Mouse (Mus musculus) forebrain, embryonic 14.5 days (tissue): ENCODE data around the gene Bbs2. TPM values are rescaled to one million over a fixed set of nuclear protein-coding genes. Genes with fewer than 3 reads are reported as not detected.

Experiments used
- ATAC-seq: fragments of 200-750 bp; cut with Nextera tagmentation; 2 replicates; pipeline ENCODE4 v1.8.0; 2017; ENCODE audit warnings: mild to moderate bottlenecking, moderate library complexity
- DNase-seq: peaks from one replicate; pipeline ENCODE4 v3.0.0-alpha.2; 2015; ENCODE audit warnings: low spot score
- H3K27ac ChIP-seq: fragments of 300-500 bp; sonication (generic); 2 replicates; pipeline ENCODE4 v1.5.1; 2014; ENCODE audit warnings: low read depth, mild to moderate bottlenecking, control low read depth, low read length, moderate library complexity
- H3K27me3 ChIP-seq: fragments of 300-500 bp; sonication (generic); replicated peaks from 2 replicates; pipeline ENCODE4 v1.6.1; 2014; ENCODE audit warnings: low read length, control low read depth, mixed read lengths; ENCODE audit not compliant: control insufficient read depth, insufficient read depth
- H3K36me3 ChIP-seq: fragments of 300-500 bp; sonication (generic); 2 replicates; pipeline ENCODE4 v1.6.1; 2014; ENCODE audit warnings: low read length, control low read depth; ENCODE audit not compliant: control insufficient read depth, insufficient read depth
- H3K4me1 ChIP-seq: fragments of 300-500 bp; sonication (generic); 2 replicates; pipeline ENCODE4 v1.6.1; 2014; ENCODE audit warnings: antibody characterized with exemption, low read length, control low read depth; ENCODE audit not compliant: control insufficient read depth, insufficient read depth
- H3K4me2 ChIP-seq: fragments of 300-500 bp; sonication (generic); 2 replicates; pipeline ENCODE4 v1.6.1; 2014; ENCODE audit warnings: mild to moderate bottlenecking, control low read depth, low read length
- H3K4me3 ChIP-seq: fragments of 300-500 bp; sonication (generic); 2 replicates; pipeline ENCODE4 v1.5.1; 2014; ENCODE audit warnings: low read depth, low read length, control low read depth
- H3K9ac ChIP-seq: fragments of 300-500 bp; sonication (generic); 2 replicates; pipeline ENCODE4 v1.6.1; 2014; ENCODE audit warnings: mild to moderate bottlenecking, low read length, control low read depth, moderate library complexity
- H3K9me3 ChIP-seq: fragments of 300-500 bp; sonication (generic); replicated peaks from 2 replicates; pipeline ENCODE4 v1.6.1; 2016; ENCODE audit warnings: low read length, control low read depth, mixed read lengths; ENCODE audit not compliant: control insufficient read depth
- WGBS: fragments of 180-500 bp; shearing (Covaris S2); extraction: QIAGEN DNeasy Blood & Tissue Kit; methylation state at CpG from one replicate; pipeline ENCODE4 v1.1.7; 2014; 5-methylcytosine and 5-hydroxymethylcytosine counted together
- polyA plus RNA-seq: library from polyadenylated mRNA; unstranded; fragments of >200 nt; fragmentation: Nextera tagmentation; extraction: Ambion mirVana; gene quantifications from 2 replicates; pipeline ENCODE4 v1.2.1, GENCODE M21; 2014

Bbs2 gene
- polyA plus RNA-seq, 1 experiment from 2014 or later: 18.7 TPM

DNA sequence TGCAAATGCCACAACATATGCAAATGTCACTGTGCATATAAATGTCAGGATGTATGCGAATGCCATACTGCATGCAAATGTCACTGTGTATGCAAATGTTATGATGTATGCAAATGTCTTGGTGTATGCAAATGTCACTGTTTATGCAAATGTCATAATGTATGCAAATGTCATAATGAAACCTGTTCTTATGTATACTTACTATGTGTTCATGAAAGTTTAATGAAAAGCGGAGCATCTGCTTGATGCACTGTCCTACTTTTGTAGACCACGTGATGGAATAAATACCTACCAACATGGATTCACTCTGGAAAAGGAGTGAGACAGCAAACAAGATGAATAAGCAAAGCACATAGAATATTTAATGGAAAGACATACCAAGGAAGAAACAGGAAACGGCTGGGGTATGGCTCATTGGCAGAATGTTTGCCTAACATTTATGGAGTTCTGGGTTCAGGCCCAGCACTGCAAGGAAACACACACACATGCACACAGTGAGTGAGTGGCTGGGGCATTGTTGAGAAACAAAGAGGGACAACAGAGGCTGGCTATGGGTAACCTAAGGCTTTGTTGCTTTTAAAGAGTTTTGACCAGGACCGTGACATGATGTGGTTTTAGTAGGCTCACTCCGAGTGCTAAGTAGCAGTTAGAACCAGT, 30.5 kb upstream of the Bbs2 start:
- 66% methylated on average over 6 of the region's 6 CpGs for WGBS
- no peak overlapping the region for H3K4me2 ChIP-seq
- no peaks in the 10 kb centered on the region for H3K27me3 ChIP-seq
- H3K4me1 ChIP-seq: peaks cover 9% of the 10 kb centered on the region; the same call in 1 of the 2 replicates
- ATAC-seq: peak; percentile 69
- peak; percentile 60 for DNase-seq
- H3K9ac ChIP-seq: no peak overlapping the region
- no peaks in the 10 kb centered on the region for H3K9me3 ChIP-seq
- H3K4me3 ChIP-seq: no peak overlapping the region
- no peak overlapping the region for H3K27ac ChIP-seq
- no peaks in the 10 kb centered on the region for H3K36me3 ChIP-seq

- Histone ChIP-seq H3K27ac (peak overlapping the region; percentile 15; the same call in 1 of the 2 replicates), H3K9ac (no peak overlapping the region), H3K9me3 (no peaks in the 10 kb centered on the region), H3K27me3 (no peaks in the 10 kb centered on the region), H3K36me3 (no peaks in the 10 kb centered on the region), H3K4me1 (peaks cover 19% of the 10 kb centered on the region; the same call in 1 of the 2 replicates), H3K4me3 (no peak overlapping the region), H3K4me2 (no peak overlapping the region)
- 23% methylated on average over 6 of the region's 6 CpGs for WGBS
- peak; percentile 62 for ATAC-seq
- peak; percentile 84 for DNase-seq
Observed at GRCm38 (mm10) chr8:94127711-94128110, 29.0 kb upstream of the Bbs2 start.

GRCm38 (mm10) chr8:94122711-94123468, 24.2 kb upstream of the Bbs2 start:
- Histone ChIP-seq H3K4me2 (no peak overlapping the region), H3K27ac (no peak overlapping the region), H3K4me1 (peaks cover 44% of the 10 kb centered on the region), H3K27me3 (no peaks in the 10 kb centered on the region), H3K36me3 (no peaks in the 10 kb centered on the region), H3K9me3 (no peaks in the 10 kb centered on the region), H3K9ac (no peak overlapping the region), H3K4me3 (no peak overlapping the region)
- peak; percentile 31 for DNase-seq
- ATAC-seq: no peak
- WGBS: 44% methylated on average over 8 of the region's 8 CpGs

DNA sequence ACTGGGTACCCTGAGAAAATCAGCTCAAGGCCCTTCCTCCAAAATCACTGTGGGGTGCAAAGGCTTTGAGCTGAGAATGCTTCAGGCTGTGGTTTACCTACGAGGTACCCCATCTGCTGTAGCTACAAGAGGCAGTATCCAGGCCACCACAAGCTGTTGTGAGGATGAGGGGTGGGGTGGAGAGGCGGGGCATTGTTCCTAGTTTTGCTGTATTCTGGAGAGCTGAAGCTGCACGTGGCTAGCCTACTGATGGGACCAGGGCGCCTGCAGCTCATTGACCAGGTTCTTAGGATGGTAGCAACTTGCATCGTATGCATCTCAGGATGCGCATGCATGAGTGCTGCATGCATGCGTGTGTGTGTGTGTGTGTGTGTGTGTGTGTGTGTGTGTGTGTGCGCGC, 22.9 kb upstream of the Bbs2 start:
- no peak overlapping the region for H3K4me2 ChIP-seq
- H3K36me3 ChIP-seq: no peaks in the 10 kb centered on the region
- H3K4me3 ChIP-seq: no peak overlapping the region
- H3K27ac ChIP-seq: peak overlapping the region; percentile 50; the same call in 1 of the 2 replicates
- ATAC-seq (no peak), DNase-seq (peak; percentile 40)
- H3K27me3 ChIP-seq: no peaks in the 10 kb centered on the region
- no peaks in the 10 kb centered on the region for H3K9me3 ChIP-seq
- H3K9ac ChIP-seq: no peak overlapping the region
- WGBS: 72% methylated on average over 9 of the region's 9 CpGs
- H3K4me1 ChIP-seq: peaks cover 40% of the 10 kb centered on the region

- peak overlapping the region; percentile 25 for H3K9ac ChIP-seq
- ATAC-seq: peak; percentile 96
- H3K4me3 ChIP-seq: no peak overlapping the region
- peak overlapping the region; percentile 88 for H3K27ac ChIP-seq
- H3K27me3 ChIP-seq: no peaks in the 10 kb centered on the region
- H3K4me2 ChIP-seq: peak overlapping the region; percentile 2
- H3K4me1 ChIP-seq: peaks cover 40% of the 10 kb centered on the region
- DNase-seq: peak; percentile 94
- H3K36me3 ChIP-seq: no peaks in the 10 kb centered on the region
- H3K9me3 ChIP-seq: no peaks in the 10 kb centered on the region
- 0% methylated on average over 6 of the region's 6 CpGs for WGBS
Observed at GRCm38 (mm10) chr8:94118776-94119430, 20.2 kb upstream of the Bbs2 start.

GRCm38 (mm10) chr8:94113972-94114371, 15.2 kb upstream of the Bbs2 start:
- H3K36me3 ChIP-seq: no peaks in the 10 kb centered on the region
- 85% methylated on average over 2 of the region's 2 CpGs for WGBS
- H3K9ac ChIP-seq: no peak overlapping the region
- DNase-seq (no peak), ATAC-seq (no peak)
- H3K27ac ChIP-seq: no peak overlapping the region
- peaks cover 14% of the 10 kb centered on the region for H3K4me1 ChIP-seq
- H3K4me3 ChIP-seq: no peak overlapping the region
- H3K4me2 ChIP-seq: no peak overlapping the region
- no peaks in the 10 kb centered on the region for H3K9me3 ChIP-seq
- no peaks in the 10 kb centered on the region for H3K27me3 ChIP-seq

- H3K4me1 ChIP-seq: peaks cover 8% of the 10 kb centered on the region
Observed at GRCm38 (mm10) chr8:94113435-94113834, 14.7 kb upstream of the Bbs2 start.

DNA sequence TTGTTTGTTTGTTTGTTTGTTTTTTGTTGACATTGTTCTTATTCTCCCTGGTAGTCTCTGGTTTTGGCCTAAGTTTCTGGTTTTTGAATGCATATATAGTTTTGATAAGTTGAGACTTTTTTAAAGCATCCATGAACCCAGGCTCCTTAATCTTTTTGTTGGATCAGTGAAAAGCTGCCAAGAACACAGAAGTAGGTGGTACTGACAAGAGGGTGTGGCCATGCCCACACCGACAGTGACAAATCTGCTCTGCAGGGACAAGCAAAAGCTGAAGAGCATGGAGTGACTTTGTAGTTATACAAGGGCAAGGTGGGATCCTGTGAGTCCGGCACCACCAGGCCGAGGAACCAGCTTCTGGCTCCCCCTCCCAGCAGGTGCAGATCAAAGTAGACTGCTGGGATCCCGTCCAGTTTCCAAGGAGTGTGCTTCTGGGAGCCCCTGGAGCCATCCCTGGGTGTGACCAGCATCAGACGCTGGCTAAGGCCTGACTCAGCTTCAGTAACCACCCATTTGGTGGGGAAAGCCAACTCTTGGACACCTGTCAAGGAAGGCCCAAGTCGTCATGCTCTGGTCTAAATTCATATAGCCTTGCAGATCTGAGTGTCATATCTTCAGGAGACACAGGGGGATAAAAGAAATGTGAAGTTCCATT, 11.9 kb upstream of the Bbs2 start:
- DNase-seq (no peak), ATAC-seq (no peak)
- H3K9ac ChIP-seq: no peak overlapping the region
- H3K27ac ChIP-seq: no peak overlapping the region
- H3K4me1 ChIP-seq: no peaks in the 10 kb centered on the region
- 67% methylated on average over 6 of the region's 6 CpGs for WGBS
- no peaks in the 10 kb centered on the region for H3K27me3 ChIP-seq
- no peak overlapping the region for H3K4me2 ChIP-seq
- H3K4me3 ChIP-seq: no peak overlapping the region
- no peaks in the 10 kb centered on the region for H3K9me3 ChIP-seq
- H3K36me3 ChIP-seq: no peaks in the 10 kb centered on the region

More at GRCm38 (mm10) chr8:94113435-94113834, 14.7 kb upstream of the Bbs2 start:
- Histone ChIP-seq H3K4me3 (no peak overlapping the region), H3K9ac (no peak overlapping the region), H3K9me3 (no peaks in the 10 kb centered on the region), H3K36me3 (no peaks in the 10 kb centered on the region), H3K4me2 (no peak overlapping the region), H3K27me3 (no peaks in the 10 kb centered on the region), H3K27ac (no peak overlapping the region)
- DNase-seq: no peak
- ATAC-seq: no peak
- WGBS: 47% methylated on average over 1 of the region's 1 CpGs
